ENCODE assay signal across 8 mouse cellular contexts in genomic region chr16:13902397-13902831, GRCm38 (mm10). TPM values are rescaled to one million over a fixed set of nuclear protein-coding genes. Genes with fewer than 3 reads are reported as not detected.
DNase-seq lines count a peak whose midpoint lies in the region; ATAC-seq and TF ChIP-seq lines count a peak whose summit lies in the region.

No protein-coding gene starts in this region.

- peaks cover 18% of the 10 kb centered on the region for H3K4me1 ChIP-seq in heart, embryonic 13.5 days
- H3K4me1 ChIP-seq in limb, embryonic 14.5 days (ENCODE audit: control insufficient read depth, insufficient read depth, low read length): peaks cover 13% of the 10 kb centered on the region
- H3K4me1 ChIP-seq in neural tube, embryonic 15.5 days: peaks cover 18% of the 10 kb centered on the region

- peak overlapping the region; percentile 99 for H3K4me3 ChIP-seq in heart, embryonic 13.5 days
- H3K4me3 ChIP-seq in limb, embryonic 14.5 days (replicated peaks; ENCODE audit: low read length): peak overlapping the region; percentile 94
- peak overlapping the region; percentile 70 for H3K4me3 ChIP-seq in neural tube, embryonic 15.5 days (replicated peaks)

- no peak for DNase-seq in heart, postnatal 10 days
- peak; percentile 63 for DNase-seq in ES-CJ7 (ENCODE audit: low read depth, low spot score)
- DNase-seq in limb, embryonic 14.5 days (ENCODE audit: low spot score): peak; percentile 24
- no peak for DNase-seq in left cerebral cortex, postnatal 25 days (ENCODE audit: low spot score in 2 of 2)
- DNase-seq in cerebellum, adult 8-10 months: no peak

- H3K27me3 ChIP-seq in heart, embryonic 13.5 days (replicated peaks): no peaks in the 10 kb centered on the region
- no peaks in the 10 kb centered on the region for H3K27me3 ChIP-seq in limb, embryonic 14.5 days (ENCODE audit: control insufficient read depth, insufficient read depth, low read length)
- H3K27me3 ChIP-seq in neural tube, embryonic 15.5 days (replicated peaks): no peaks in the 10 kb centered on the region

- H3K9me3 ChIP-seq in heart, embryonic 13.5 days: no peaks in the 10 kb centered on the region
- H3K9me3 ChIP-seq in limb, embryonic 14.5 days (ENCODE audit: control insufficient read depth, low read length): no peaks in the 10 kb centered on the region
- no peaks in the 10 kb centered on the region for H3K9me3 ChIP-seq in neural tube, embryonic 15.5 days (replicated peaks)

- intact Hi-C loops in heart, postnatal 10 days (cut with DNase I): loop anchor here (2.0 to 10.0 kb wide), 6 partner anchors 80 to 412 kb away; partner anchors contain the start of genes 3110001I22Rik, Bfar and Fopnl
- intact Hi-C loops in left cerebral cortex, postnatal 25 days (cut with DNase I): loop anchor here (5.0 to 10.0 kb wide), 3 partner anchors 85 to 412 kb away; partner anchors contain the start of genes 2900011O08Rik, Fopnl and Ifitm7

- no peaks in the 10 kb centered on the region for H3K36me3 ChIP-seq in heart, embryonic 13.5 days
- H3K36me3 ChIP-seq in limb, embryonic 14.5 days (ENCODE audit: control insufficient read depth, insufficient read depth, low read length): no peaks in the 10 kb centered on the region
- H3K36me3 ChIP-seq in neural tube, embryonic 15.5 days: no peaks in the 10 kb centered on the region

- peak overlapping the region; percentile 84 for H3K4me2 ChIP-seq in heart, embryonic 13.5 days
- H3K4me2 ChIP-seq in limb, embryonic 14.5 days (replicated peaks; ENCODE audit: low read depth, low read length, severe bottlenecking): peak overlapping the region; percentile 62
- H3K4me2 ChIP-seq in neural tube, embryonic 15.5 days: peak overlapping the region; percentile 72

- WGBS in heart, embryonic 13.5 days: under 1% methylated on average over 30 of the region's 30 CpGs
- 0% methylated on average over 27 of the region's 30 CpGs for WGBS in limb, embryonic 14.5 days
- under 1% methylated on average over 30 of the region's 30 CpGs for WGBS in neural tube, embryonic 15.5 days

- ATAC-seq in heart, embryonic 13.5 days (ENCODE audit: extremely low read depth, insufficient number of reproducible peaks, low FRiP score, low TSS enrichment): no peak
- peak; percentile 37 for ATAC-seq in erythroid progenitor cell, adult 5-6 weeks (replicated peaks; ENCODE audit: low FRiP score, poor library complexity, severe bottlenecking)
- peak; percentile 50; the same call in 1 of the 2 replicates for ATAC-seq in limb, embryonic 14.5 days (ENCODE audit: low FRiP score, low read depth)
- no peak for ATAC-seq in neural tube, embryonic 15.5 days (ENCODE audit: low FRiP score)

- no peak for TF ChIP-seq POLR2A in limb, embryonic 14.5 days (IDR thresholded peaks at IDR 0.05; ENCODE audit: borderline replicate concordance, extremely low read depth, insufficient read depth, insufficient read length)

- H3K9ac ChIP-seq in heart, embryonic 13.5 days: peak overlapping the region; percentile 96
- peak overlapping the region; percentile 96 for H3K9ac ChIP-seq in limb, embryonic 14.5 days (ENCODE audit: low read depth, low read length, severe bottlenecking)
- H3K9ac ChIP-seq in neural tube, embryonic 15.5 days (replicated peaks): peak overlapping the region; percentile 71

- H3K27ac ChIP-seq in heart, embryonic 13.5 days (replicated peaks): peak overlapping the region; percentile 88
- peak overlapping the region; percentile 89 for H3K27ac ChIP-seq in limb, embryonic 14.5 days (replicated peaks; ENCODE audit: low read depth, low read length)
- peak overlapping the region; percentile 93 for H3K27ac ChIP-seq in neural tube, embryonic 15.5 days (replicated peaks)

RNA-seq across cellular contexts. Expression of gene Pdxdc1, which starts 0.5 kb away (rescaled TPM):
- polyA plus RNA-seq in heart, embryonic 13.5 days (2015; fragmentation: Nextera tagmentation; extraction: Ambion mirVana): 62.3 and 65.5 TPM in 2 replicates
- total RNA-seq in heart, postnatal 10 days (2021): 10 to 100 TPM; 78.5 to 80.1 TPM
- total RNA-seq in erythroid progenitor cell, adult 5-6 weeks (2015; ENCODE audit: low replicate concordance): 21.6 and 41.1 TPM in 2 replicates
- total RNA-seq in erythroid progenitor cell, adult 5-6 weeks (2017; ENCODE audit: low replicate concordance): 26.1 and 33.0 TPM in 2 replicates
- 106 and 109 TPM in 2 replicates for polyA plus RNA-seq in limb, embryonic 14.5 days (2012; rRNA removed)
- 105 and 106 TPM in 2 replicates for polyA plus RNA-seq in limb, embryonic 14.5 days (2014; fragmentation: Nextera tagmentation; extraction: Ambion mirVana)
- 70.4 and 71.1 TPM in 2 replicates for polyA plus RNA-seq in neural tube, embryonic 15.5 days (2015; fragmentation: Nextera tagmentation; extraction: Ambion mirVana)
- total RNA-seq in left cerebral cortex, postnatal 25 days (2021): 10 to 100 TPM; 64.9 to 74.6 TPM

RNA-seq across cellular contexts. Expression of gene Mpv17l, which starts 0.5 kb away (rescaled TPM):
- 2.7 and 3.3 TPM in 2 replicates for polyA plus RNA-seq in heart, embryonic 13.5 days (2015; fragmentation: Nextera tagmentation; extraction: Ambion mirVana)
- total RNA-seq in heart, postnatal 10 days (2021): 1 to 10 TPM in 1 of 2 experiments, under 1 TPM in 1; 0.74 to 1.3 TPM
- not detected in 2 replicates for total RNA-seq in erythroid progenitor cell, adult 5-6 weeks (2015; ENCODE audit: low replicate concordance)
- total RNA-seq in erythroid progenitor cell, adult 5-6 weeks (2017; ENCODE audit: low replicate concordance): 1.2 TPM in 1 of 2 replicates, not detected in the other
- 3.4 and 5.1 TPM in 2 replicates for polyA plus RNA-seq in limb, embryonic 14.5 days (2012; rRNA removed)
- polyA plus RNA-seq in limb, embryonic 14.5 days (2014; fragmentation: Nextera tagmentation; extraction: Ambion mirVana): 4.0 and 4.3 TPM in 2 replicates
- 40.3 and 46.7 TPM in 2 replicates for polyA plus RNA-seq in neural tube, embryonic 15.5 days (2015; fragmentation: Nextera tagmentation; extraction: Ambion mirVana)
- total RNA-seq in left cerebral cortex, postnatal 25 days (2021): 10 to 100 TPM; 64.8 to 68.0 TPM

Comparison
In these comparisons a context has a peak if more than half of its experiments do, and no peak if none do; other contexts are left out.
1. ATAC-seq: peak in erythroid progenitor cell, adult 5-6 weeks (single experiment) and limb, embryonic 14.5 days (single experiment); none in heart, embryonic 13.5 days (single experiment) and neural tube, embryonic 15.5 days (single experiment).
2. DNase-seq: peak in ES-CJ7 (single experiment) and limb, embryonic 14.5 days (single experiment); none in heart, postnatal 10 days (0 of 2), left cerebral cortex, postnatal 25 days (0 of 2) and cerebellum, adult 8-10 months (single experiment).
3. RNA of gene Mpv17l, which starts 0.5 kb away (total RNA-seq): 64.8 to 68.0 TPM in left cerebral cortex, postnatal 25 days; 0.74 to 1.3 TPM in heart, postnatal 10 days and 1.2 TPM in erythroid progenitor cell, adult 5-6 weeks; every median in the first group is over 10 times any median in the second.
4. Peak in every context shown above with its lines, with median percentiles within 50 percentile points of each other: H3K27ac ChIP-seq, H3K4me2 ChIP-seq, H3K4me3 ChIP-seq and H3K9ac ChIP-seq.